Mouse (Mus musculus) bone marrow, adult 2 months (tissue): Measurements from ENCODE around the gene Srrm4.

Source experiments
- CTCF ChIP-seq: fragments of 200-500 bp; IDR thresholded peaks from 2 replicates; pipeline ENCODE4 v1.5.1; 2011; ENCODE audit warnings: low read length, control low read depth; ENCODE audit not compliant: control insufficient read depth, insufficient read depth
- POLR2A ChIP-seq: fragments of 200-500 bp; IDR thresholded peaks from 2 replicates; pipeline ENCODE4 v1.6.1; 2011; ENCODE audit warnings: low read depth, mild to moderate bottlenecking, control low read depth, low read length, borderline replicate concordance; ENCODE audit not compliant: control insufficient read depth

DNA sequence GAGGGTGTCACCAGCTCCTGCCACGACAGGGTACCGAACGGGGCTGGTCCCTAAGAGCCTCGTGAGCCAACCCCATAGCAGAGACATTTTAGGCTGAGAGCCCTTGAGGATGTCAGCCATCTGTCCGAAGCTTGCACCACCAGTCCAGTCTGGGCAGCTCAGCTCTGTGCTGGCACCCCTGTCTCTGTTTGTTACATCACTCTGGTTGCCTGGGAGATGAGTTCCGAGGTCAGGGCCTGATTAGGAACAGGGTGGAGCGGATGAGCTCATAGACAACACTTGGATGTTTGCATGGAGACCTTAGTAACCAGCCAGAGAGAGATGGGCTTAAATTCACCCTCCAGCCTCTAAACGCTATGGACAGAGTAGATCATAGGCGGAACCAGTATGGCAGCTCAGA, 199.0 kb downstream of the Srrm4 start:
- no peak for TF ChIP-seq CTCF
- no peak for TF ChIP-seq POLR2A
